Mouse (Mus musculus): ENCODE results near the gene Gm20388. TPM values are rescaled to one million over a fixed set of nuclear protein-coding genes. Genes with fewer than 3 reads are reported as not detected.

Gene Gm20388
- total RNA-seq, 2 experiments from 2014 or later, result 1.3 to 8.5 TPM

- DNase-seq (ENCODE audit: low spot score in 2 of 2), result no peak
Measured at GRCm38 (mm10) chr8:122005422-122006204, 2095.0 kb downstream of the Gm20388 start.

GRCm38 (mm10) chr8:122006688-122007484 is 2096.2 kb downstream of the Gm20388 start:
- no peak for DNase-seq (ENCODE audit: low spot score in 2 of 2)

- no peak for DNase-seq (ENCODE audit: low spot score in 2 of 2)
Measured at GRCm38 (mm10) chr8:122008395-122008794, 2097.8 kb downstream of the Gm20388 start.

GRCm38 (mm10) chr8:122010638-122011037 is 2100.0 kb downstream of the Gm20388 start:
- no peak for DNase-seq (ENCODE audit: low spot score in 2 of 2)

- no peak for DNase-seq (ENCODE audit: low spot score in 2 of 2)
Measured at GRCm38 (mm10) chr8:122011066-122011588, 2100.5 kb downstream of the Gm20388 start.

DNA sequence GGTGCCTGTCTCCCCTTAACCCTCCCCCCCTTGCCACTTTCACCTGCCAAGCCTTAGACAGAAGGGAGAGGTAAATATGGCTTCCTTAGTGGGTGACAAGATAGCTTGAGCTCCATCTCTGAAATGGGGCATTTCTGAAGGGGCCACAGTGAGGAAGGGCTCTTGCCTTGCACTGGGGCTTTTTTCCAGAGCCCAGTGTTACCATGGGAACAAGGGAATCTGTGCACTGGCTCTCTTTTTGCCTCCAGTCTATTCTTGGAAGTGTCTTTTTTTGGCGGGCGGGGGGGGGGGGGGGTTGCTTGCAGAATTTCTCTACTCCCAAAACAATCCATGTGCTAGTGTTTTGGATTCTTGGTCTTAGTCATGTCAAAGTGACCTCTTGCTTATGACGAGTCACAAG is 2104.0 kb downstream of the Gm20388 start:
- no peak for DNase-seq (ENCODE audit: low spot score in 2 of 2)

DNA sequence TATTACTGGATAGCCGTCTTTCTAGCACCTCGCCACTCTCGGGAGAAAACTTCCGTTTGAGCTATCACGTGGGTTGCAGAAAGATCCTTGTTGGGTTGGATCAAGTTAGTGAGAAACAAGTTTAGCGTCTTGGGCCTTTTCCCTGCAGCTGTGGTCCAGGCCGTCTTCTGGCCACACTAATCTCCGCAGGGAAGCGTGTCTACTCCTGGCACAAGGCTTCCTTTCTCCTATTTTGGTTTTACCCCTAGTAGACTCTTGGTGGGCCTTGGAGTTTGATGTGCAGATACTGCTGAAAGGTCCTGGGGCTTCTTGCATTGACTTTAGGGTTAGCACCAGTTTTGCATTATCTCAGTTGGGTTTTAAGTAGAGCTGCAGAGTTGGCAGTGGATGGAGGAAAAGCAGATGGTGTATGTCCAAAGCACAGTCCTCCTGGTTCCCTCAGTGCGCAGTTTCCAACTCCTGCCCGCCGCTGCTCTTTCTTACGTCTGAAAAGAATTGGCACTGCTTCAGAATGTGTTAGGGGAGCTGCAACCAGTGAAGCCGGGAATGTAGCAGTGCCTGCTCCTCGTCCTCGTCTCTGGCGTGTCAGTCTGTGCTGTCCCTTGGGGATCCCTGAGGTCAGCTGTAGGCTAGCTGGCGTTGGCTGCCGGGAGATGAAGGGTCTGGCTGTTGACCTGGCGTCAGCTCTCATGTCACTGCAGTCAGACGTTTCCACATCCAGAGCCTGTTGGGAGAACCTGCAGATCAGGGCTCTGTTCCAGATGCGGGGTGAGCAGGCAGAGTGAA is 2107.6 kb downstream of the Gm20388 start:
- DNase-seq (ENCODE audit: low spot score in 2 of 2), result no peak

DNA sequence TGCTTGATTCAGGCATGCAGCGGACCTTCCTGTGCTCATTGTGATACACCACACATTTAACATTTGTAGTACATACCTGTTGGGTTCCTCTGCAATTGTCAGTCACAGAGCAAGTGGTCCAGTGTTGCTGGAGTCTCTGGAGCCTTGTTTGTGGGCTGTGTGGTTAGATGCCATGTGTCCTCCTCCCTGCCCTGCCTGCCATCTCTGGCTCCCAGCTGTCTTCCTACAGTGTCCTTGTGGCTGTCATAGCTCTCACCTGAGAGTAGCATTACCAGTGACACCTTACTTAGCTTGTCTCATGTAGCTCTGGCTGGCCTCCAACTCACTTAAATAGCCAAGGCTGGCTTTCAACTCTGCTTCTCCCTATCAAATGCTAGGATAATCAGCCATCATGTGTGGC is 2108.5 kb downstream of the Gm20388 start:
- DNase-seq (ENCODE audit: low spot score in 2 of 2), result no peak

DNA sequence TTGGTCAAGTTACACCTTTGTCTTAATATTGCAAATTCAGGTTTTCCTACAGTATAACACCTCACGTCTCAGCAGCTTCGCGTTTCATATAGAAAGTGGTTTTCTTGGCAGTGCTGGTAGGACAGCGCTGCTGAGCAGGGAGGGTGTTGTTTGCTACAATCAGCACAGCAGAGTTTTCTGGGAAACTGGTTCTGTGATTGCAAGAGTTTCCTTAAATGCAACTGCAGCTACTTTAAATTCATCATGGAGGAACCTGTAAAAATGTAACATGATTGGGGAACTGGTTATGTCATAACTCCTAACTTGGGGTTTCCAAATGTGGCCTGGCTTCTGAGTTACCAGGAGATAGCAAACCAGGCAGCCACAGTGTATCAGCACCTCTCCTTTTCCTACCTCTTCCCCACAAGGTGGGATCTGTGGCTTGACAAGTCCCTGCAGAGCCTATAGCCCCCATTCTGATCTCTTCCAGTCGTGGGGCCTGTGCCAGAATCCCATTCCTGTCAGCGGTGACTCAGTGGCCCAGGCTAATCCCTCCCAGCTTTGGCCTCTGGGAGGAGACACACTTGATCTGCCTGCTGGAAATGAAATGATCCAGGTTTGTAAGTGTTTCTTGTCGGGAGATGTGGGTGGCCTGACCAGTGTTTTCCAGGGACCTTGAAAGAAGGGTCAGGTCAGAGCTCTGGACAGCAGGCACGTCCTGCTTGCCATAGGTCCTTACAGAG is 2109.6 kb downstream of the Gm20388 start:
- no peak for DNase-seq (ENCODE audit: low spot score in 2 of 2)

- no peak for DNase-seq (ENCODE audit: low spot score in 2 of 2)
Measured at GRCm38 (mm10) chr8:122021725-122022124, 2111.1 kb downstream of the Gm20388 start.

DNA sequence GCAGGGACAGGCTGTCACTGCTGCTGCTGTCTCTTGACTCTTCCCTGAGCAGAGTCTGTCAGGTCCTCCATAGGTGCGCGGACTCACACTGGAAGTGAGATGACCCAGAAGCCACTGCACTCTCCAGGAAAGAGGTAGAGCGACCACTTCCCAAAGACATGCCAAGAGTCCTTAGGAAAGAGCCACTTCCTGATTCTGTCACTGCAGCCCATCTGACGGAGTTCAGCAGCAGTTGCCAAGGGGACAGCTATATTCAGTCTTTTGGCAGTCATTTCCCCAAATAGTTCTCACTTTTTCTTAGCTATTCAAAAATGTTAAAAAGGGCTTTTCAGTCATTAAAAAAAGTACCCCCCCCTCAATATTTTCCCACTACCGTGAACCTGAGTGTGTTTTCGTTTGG is 2111.6 kb downstream of the Gm20388 start:
- DNase-seq (ENCODE audit: low spot score in 2 of 2), result no peak

GRCm38 (mm10) chr8:122022705-122023104 is 2112.1 kb downstream of the Gm20388 start:
- DNase-seq (ENCODE audit: low spot score in 2 of 2), result no peak

GRCm38 (mm10) chr8:122025546-122025945 is 2114.9 kb downstream of the Gm20388 start:
- no peak for DNase-seq (ENCODE audit: low spot score in 2 of 2)

DNA sequence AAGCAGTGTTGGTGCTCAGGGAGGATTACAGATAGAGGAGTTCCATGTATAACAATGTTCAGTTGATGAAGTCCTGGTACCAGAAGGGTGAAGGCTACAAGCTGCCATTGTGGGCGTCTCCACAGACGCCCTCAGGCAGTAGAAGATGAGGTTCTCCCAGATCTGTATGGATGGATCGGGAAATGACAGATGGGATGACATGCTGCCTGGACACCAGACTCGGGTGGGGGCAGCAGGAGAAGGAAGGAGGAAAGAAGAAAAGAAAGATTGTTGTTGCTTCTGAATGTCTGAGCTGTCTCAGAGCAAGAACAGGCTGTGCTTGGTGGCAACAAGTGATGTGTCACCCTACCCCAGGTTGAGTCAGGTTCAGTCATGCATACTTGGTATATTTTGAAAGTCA is 2117.5 kb downstream of the Gm20388 start:
- DNase-seq (ENCODE audit: low spot score in 2 of 2), result no peak

GRCm38 (mm10) chr8:122030965-122031364 is 2120.3 kb downstream of the Gm20388 start:
- DNase-seq (ENCODE audit: low spot score in 2 of 2), result no peak

DNA sequence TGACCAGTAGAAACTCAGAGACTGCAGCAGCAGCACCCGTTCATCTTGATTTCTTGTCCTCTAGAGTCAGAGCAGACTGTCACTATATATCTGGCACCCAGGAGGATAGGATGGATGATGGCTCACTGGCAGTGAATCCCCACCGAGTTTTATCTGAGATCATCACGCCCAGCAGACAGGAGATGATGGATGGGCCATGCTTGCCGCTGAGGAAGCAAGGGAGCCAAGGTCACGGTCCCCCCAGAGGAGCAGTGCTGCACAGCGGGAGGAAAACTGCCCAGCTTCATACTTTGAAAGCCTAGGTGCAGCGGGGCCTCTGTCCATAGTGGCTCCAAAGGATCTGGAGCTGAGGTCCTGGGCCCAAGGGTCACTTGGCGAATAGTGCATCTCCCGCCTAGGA is 2122.1 kb downstream of the Gm20388 start:
- peak in 1 of 2 experiments; percentile 38 for DNase-seq (ENCODE audit: low spot score in 2 of 2)

- no peak for DNase-seq (ENCODE audit: low spot score in 2 of 2)
Measured at GRCm38 (mm10) chr8:122035543-122035942, 2124.9 kb downstream of the Gm20388 start.

- DNase-seq (ENCODE audit: low spot score in 2 of 2), result no peak
Measured at GRCm38 (mm10) chr8:122036325-122036724, 2125.7 kb downstream of the Gm20388 start.

DNA sequence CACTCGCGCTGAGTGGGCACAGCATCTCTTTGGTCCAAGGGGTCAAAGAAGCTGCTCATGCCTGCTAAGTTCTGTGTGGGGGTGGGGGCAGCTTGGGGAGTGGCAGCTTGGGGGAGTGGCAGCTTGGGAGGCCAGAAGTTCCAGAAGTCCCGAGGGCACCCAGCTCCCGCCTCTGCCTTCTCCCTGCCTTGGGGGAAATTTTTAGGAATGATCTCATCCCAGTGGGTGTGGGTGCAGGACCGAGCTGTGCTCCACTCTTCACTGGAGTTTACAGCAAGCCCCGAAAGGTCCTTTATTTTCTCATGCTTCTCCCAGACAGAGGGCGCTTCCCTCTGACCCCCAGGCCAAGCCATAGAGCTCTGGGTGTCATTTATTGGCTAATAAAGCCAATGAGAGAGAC is 2126.6 kb downstream of the Gm20388 start:
- DNase-seq (ENCODE audit: low spot score in 2 of 2), result no peak

GRCm38 (mm10) chr8:122038076-122038475 is 2127.4 kb downstream of the Gm20388 start:
- DNase-seq (ENCODE audit: low spot score in 2 of 2), result peak in 1 of 2 experiments; percentile 32

GRCm38 (mm10) chr8:122039452-122039851 is 2128.8 kb downstream of the Gm20388 start:
- no peak for DNase-seq (ENCODE audit: low spot score in 2 of 2)

All from adrenal gland, adult 18-20 months (tissue).